8 mouse cellular contexts compared by ENCODE assay signal in genomic region chr15:5242241-5243035, GRCm38 (mm10). TPM values are rescaled to one million over a fixed set of nuclear protein-coding genes. Genes with fewer than 3 reads are reported as not detected.
DNase-seq lines count a peak whose midpoint lies in the region; ATAC-seq lines count a peak whose summit lies in the region.

No protein-coding gene starts in this region.

- H3K4me3 ChIP-seq in forebrain, embryonic 13.5 days = peak overlapping the region; percentile 51
- H3K4me3 ChIP-seq in hindbrain, embryonic 14.5 days (replicated peaks; ENCODE audit: low read length) = peak overlapping the region; percentile 59
- H3K4me3 ChIP-seq in liver, embryonic 16.5 days (ENCODE audit: low read depth, low read length) = peak overlapping the region; percentile 78

- no peak overlapping the region for H3K27ac ChIP-seq in forebrain, embryonic 13.5 days
- H3K27ac ChIP-seq in hindbrain, embryonic 14.5 days = no peak overlapping the region
- H3K27ac ChIP-seq in liver, embryonic 16.5 days (ENCODE audit: low read length) = peak overlapping the region; percentile 33

- DNase-seq in left cerebral cortex, adult 18-20 months (ENCODE audit: low spot score in 2 of 2) = peak; percentile 45 to 48
- DNase-seq in left cerebral cortex, adult 9 months (ENCODE audit: low spot score in 2 of 2) = no peak
- DNase-seq in adrenal gland, adult 2 months = peak; percentile 30
- DNase-seq in hindbrain, embryonic 14.5 days (ENCODE audit: low spot score) = peak; percentile 38
- DNase-seq in right cerebral cortex, postnatal 25 days = peak; percentile 54

- H3K27me3 ChIP-seq in forebrain, embryonic 13.5 days = peaks cover 69% of the 10 kb centered on the region
- peaks cover 63% of the 10 kb centered on the region for H3K27me3 ChIP-seq in hindbrain, embryonic 14.5 days (ENCODE audit: control insufficient read depth, insufficient read depth, low read length)
- H3K27me3 ChIP-seq in liver, embryonic 16.5 days (ENCODE audit: control insufficient read depth, insufficient read depth, low read depth, low read length) = peaks cover 27% of the 10 kb centered on the region

- H3K36me3 ChIP-seq in forebrain, embryonic 13.5 days (ENCODE audit: poor library complexity, severe bottlenecking) = no peaks in the 10 kb centered on the region
- H3K36me3 ChIP-seq in hindbrain, embryonic 14.5 days (replicated peaks; ENCODE audit: control insufficient read depth, insufficient read depth) = no peaks in the 10 kb centered on the region
- no peaks in the 10 kb centered on the region for H3K36me3 ChIP-seq in liver, embryonic 16.5 days (ENCODE audit: control insufficient read depth, insufficient read depth)

- peak overlapping the region; percentile 65 for H3K9ac ChIP-seq in forebrain, embryonic 13.5 days
- peak overlapping the region; percentile 65 for H3K9ac ChIP-seq in hindbrain, embryonic 14.5 days
- H3K9ac ChIP-seq in liver, embryonic 16.5 days (ENCODE audit: low read depth, low read length) = peak overlapping the region; percentile 82

- no peaks in the 10 kb centered on the region for H3K9me3 ChIP-seq in forebrain, embryonic 13.5 days (replicated peaks)
- no peaks in the 10 kb centered on the region for H3K9me3 ChIP-seq in hindbrain, embryonic 14.5 days (ENCODE audit: control insufficient read depth, low read length)
- H3K9me3 ChIP-seq in liver, embryonic 16.5 days (replicated peaks; ENCODE audit: control insufficient read depth, low read length) = no peaks in the 10 kb centered on the region

- peak overlapping the region; percentile 90 for H3K4me2 ChIP-seq in forebrain, embryonic 13.5 days
- H3K4me2 ChIP-seq in hindbrain, embryonic 14.5 days (replicated peaks) = peak overlapping the region; percentile 94
- peak overlapping the region; percentile 100 for H3K4me2 ChIP-seq in liver, embryonic 16.5 days (ENCODE audit: low read depth, low read length)

- peaks cover 32% of the 10 kb centered on the region for H3K4me1 ChIP-seq in forebrain, embryonic 13.5 days
- H3K4me1 ChIP-seq in hindbrain, embryonic 14.5 days (replicated peaks; ENCODE audit: control insufficient read depth, insufficient read depth, low read length) = peaks cover 20% of the 10 kb centered on the region
- H3K4me1 ChIP-seq in liver, embryonic 16.5 days (ENCODE audit: control insufficient read depth, low read depth, low read length) = peaks cover 52% of the 10 kb centered on the region

- ATAC-seq in forebrain, embryonic 13.5 days = peak; percentile 52
- ATAC-seq in hindbrain, embryonic 14.5 days (ENCODE audit: low FRiP score) = peak; percentile 39
- ATAC-seq in liver, embryonic 16.5 days (ENCODE audit: low read depth) = peak; percentile 14
- ATAC-seq in activated CD4-positive, CD25-positive, alpha-beta regulatory T cell, adult 4 months = no peak

- WGBS in forebrain, embryonic 13.5 days = 2% methylated on average over 61 of the region's 61 CpGs
- 2% methylated on average over 61 of the region's 61 CpGs for WGBS in hindbrain, embryonic 14.5 days
- 2% methylated on average over 61 of the region's 61 CpGs for WGBS in liver, embryonic 16.5 days (ENCODE audit: insufficient replicate concordance)

RNA-seq across cellular contexts. Expression of gene Ptger4, which starts 1.5 kb away (rescaled TPM):
- total RNA-seq in left cerebral cortex, adult 18-20 months (2021) = under 1 TPM; 0.63 to 0.87 TPM
- total RNA-seq in adrenal gland, adult 2 months (2021) = 1 to 10 TPM; 1.2 to 1.3 TPM
- polyA plus RNA-seq in adrenal gland, adult 2 months (2012; rRNA removed) = 4.4 and 5.5 TPM in 2 replicates
- 0.36 and 0.37 TPM in 2 replicates for polyA plus RNA-seq in forebrain, embryonic 13.5 days (2015; fragmentation: Nextera tagmentation; extraction: Ambion mirVana)
- polyA plus RNA-seq in hindbrain, embryonic 14.5 days (2014; fragmentation: Nextera tagmentation; extraction: Ambion mirVana) = 4.1 and 5.1 TPM in 2 replicates
- 1.1 and 1.4 TPM in 2 replicates for polyA plus RNA-seq in liver, embryonic 16.5 days (2015; fragmentation: Nextera tagmentation; extraction: Ambion mirVana)
- 10 to 100 TPM; 33.9 to 36.7 TPM for polyA plus RNA-seq in activated CD4-positive, CD25-positive, alpha-beta regulatory T cell, adult 4 months (2017; shearing (Covaris generic))

RNA-seq across cellular contexts. Expression of gene Ttc33, which starts 57.1 kb away (rescaled TPM):
- total RNA-seq in left cerebral cortex, adult 18-20 months (2021) = 10 to 100 TPM; 88.2 to 88.4 TPM
- total RNA-seq in adrenal gland, adult 2 months (2021) = 10 to 100 TPM; 52.5 to 63.2 TPM
- polyA plus RNA-seq in adrenal gland, adult 2 months (2012; rRNA removed) = 0.66 and 1.2 TPM in 2 replicates
- polyA plus RNA-seq in forebrain, embryonic 13.5 days (2015; fragmentation: Nextera tagmentation; extraction: Ambion mirVana) = 52.5 and 52.8 TPM in 2 replicates
- 58.7 and 61.0 TPM in 2 replicates for polyA plus RNA-seq in hindbrain, embryonic 14.5 days (2014; fragmentation: Nextera tagmentation; extraction: Ambion mirVana)
- polyA plus RNA-seq in liver, embryonic 16.5 days (2015; fragmentation: Nextera tagmentation; extraction: Ambion mirVana) = 14.1 and 16.1 TPM in 2 replicates
- 10 to 100 TPM; 59.4 to 68.8 TPM for polyA plus RNA-seq in activated CD4-positive, CD25-positive, alpha-beta regulatory T cell, adult 4 months (2017; shearing (Covaris generic))

Comparison
In these comparisons a context has a peak if more than half of its experiments do, and no peak if none do; other contexts are left out.
1. DNase-seq: peak in left cerebral cortex, adult 18-20 months (2 of 2), adrenal gland, adult 2 months (single experiment), hindbrain, embryonic 14.5 days (single experiment) and right cerebral cortex, postnatal 25 days (single experiment); none in left cerebral cortex, adult 9 months (0 of 2).
2. Peak in every context shown above with its lines, with median percentiles within 50 percentile points of each other: H3K4me2 ChIP-seq, H3K4me3 ChIP-seq and H3K9ac ChIP-seq.